Mouse (Mus musculus) c-Kit-negative CD71-positive TER-119-positive erythroid progenitor cells, embryonic 14.5 days (primary cell): Measurements from ENCODE around the gene Olfr506.
"Not testable (repeated sequence)": the region's sequence is repeated elsewhere in the genome, so short reads cannot be mapped to it uniquely, and the experiment has no call there.

Source experiments
- DNase-seq: peaks from one replicate; pipeline ENCODE4 v3.0.0-alpha.2; 2013; ENCODE audit warnings: low read depth, low spot score

Olfr506 gene

DNA sequence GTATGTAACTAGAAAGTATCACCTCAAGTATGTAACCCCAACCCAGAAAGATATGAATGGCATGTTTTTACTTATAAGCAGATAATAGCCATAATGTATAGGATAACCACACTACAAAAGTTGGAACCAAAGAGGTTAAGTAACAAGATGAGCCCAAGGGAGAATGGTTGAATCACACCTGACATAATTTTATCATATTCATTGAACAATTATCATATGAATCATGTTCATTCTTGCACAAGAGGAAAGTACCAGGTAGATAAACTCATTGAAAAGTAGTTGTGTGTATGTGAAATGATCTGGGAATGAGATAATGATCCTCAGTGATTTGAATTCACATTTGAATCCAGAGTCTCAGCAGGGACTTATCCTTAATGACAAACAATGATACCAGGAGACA lies at the start of gene Olfr506:
Gene Olfr506 (plus strand): TSS at position 301 of the 400 bp plus-strand sequence.
- DNase-seq = no peak

DNA sequence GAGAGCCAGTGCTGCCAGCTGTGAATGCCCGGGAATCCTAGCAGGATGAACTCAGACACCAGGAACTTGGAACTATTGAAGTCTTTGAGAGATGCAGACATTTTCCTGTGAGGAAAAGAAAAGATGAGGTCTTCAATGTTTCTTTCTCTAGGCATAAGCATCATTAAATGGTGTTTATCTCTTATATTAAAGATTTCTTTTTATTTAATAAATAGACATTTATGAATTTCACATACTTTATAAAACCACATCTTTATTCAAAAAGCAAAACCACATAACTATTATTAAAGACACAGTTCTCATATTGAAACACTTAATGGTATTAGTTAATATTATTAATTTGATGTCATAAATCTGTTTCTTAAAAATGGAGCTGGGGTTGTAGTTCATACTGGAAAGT lies 44.9 kb upstream of the Olfr506 start, which contains the start of gene Olfr504:
Gene Olfr504 (minus strand): TSS at position 101 of the 400 bp plus-strand sequence.
- no peak for DNase-seq

DNA sequence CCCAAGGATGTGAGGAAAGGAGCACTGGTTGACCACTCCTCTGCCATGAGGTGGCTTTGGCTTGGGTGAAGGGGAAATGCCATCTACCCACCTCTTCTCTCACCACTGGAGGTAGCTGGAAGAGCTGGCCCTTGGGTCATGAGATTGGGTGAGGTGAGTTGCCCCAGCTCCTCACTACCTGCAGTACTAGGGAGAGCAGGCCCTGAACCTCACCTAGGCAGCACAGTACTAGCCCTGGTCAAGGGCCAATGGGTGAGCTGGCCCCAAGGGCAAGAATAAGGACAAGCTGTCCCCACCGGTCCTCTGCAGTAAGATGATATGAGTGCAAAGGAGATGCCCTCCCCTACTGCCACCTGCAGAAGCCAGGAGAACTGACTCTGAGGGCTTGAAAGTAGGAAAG lies 20.8 kb upstream of the Olfr506 start:
- no peak for DNase-seq

DNA sequence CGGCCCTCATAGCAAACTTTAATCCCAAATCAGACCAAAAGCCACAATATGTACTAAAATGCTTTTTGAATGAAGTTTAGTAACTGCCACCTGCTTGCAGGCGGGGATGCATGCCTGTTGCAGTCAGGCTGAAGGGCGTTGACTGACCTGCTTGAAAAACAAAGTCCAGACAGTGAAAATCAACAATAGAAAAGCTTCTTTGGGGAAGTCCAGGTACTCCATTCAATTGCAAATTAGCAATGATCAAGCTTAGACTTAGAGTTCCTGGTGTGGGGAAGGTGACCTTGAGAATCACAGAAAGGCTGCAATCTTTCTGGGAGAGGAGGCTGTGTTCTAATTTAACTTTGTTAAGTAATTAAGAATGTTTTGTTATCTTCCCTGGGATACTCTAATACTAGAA lies 8.7 kb upstream of the Olfr506 start:
- DNase-seq = not testable (repeated sequence)

DNA sequence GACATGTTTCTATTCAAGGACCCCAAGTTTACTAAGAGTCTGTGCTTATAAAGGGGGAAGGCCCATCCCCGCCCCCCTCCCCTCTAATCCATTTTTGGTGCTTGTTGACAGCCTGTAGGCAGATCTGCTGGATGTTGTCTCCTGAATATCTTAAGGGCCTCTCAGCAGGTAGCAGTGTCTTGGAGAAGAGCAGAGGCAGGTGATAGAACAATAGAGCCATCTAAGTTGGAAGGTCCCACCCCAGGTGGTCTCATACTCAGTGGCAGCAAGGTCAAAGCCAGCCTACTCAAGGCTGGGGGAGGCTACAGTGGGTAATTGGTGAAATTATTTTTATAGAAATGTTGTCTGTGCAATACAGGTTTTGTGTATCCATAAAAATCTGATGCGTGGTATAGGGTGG lies 3.5 kb downstream of the Olfr506 start:
- DNase-seq = no peak

DNA sequence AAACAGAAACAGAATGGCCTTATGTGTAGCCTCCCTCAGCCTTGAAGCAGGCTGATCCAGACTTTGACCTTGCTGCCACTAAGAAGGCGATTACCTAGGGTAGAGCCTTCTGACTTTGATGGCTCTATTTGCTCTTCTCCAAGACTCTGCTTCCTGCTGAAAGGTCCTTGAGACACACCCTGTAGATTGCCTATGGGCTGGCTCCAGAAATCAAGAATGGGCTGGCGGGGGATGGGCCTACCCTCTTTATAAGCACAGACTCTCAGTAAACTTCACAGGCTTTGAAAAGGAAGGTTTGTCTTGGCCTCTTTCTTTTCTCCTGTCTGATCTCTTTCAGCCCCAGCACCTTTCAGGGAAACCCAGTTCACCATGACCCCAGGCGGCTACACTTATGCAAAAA lies 6.2 kb downstream of the Olfr506 start:
- not testable (repeated sequence) for DNase-seq

DNA sequence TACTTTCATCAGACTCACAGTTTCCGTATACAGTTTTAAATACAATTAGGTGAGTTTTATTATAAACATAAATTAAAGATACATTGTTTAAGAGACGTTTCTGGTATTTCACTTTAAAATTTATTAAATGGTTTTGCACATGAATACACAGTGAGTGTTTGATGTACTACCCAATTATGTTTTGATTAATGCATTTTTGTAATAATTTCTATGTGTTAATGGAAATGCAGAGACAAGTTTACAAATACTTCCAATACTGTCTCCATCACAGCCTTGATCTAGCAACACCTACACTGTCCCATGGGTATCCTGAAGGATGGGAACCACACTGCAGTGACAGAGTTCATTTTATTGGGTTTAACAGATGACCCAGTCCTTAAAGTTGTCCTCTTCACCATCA lies 10.9 kb downstream of the Olfr506 start, which contains the start of gene Olfr507:
Gene Olfr507 (plus strand): TSS at position 301 of the 400 bp plus-strand sequence.
- no peak for DNase-seq

DNA sequence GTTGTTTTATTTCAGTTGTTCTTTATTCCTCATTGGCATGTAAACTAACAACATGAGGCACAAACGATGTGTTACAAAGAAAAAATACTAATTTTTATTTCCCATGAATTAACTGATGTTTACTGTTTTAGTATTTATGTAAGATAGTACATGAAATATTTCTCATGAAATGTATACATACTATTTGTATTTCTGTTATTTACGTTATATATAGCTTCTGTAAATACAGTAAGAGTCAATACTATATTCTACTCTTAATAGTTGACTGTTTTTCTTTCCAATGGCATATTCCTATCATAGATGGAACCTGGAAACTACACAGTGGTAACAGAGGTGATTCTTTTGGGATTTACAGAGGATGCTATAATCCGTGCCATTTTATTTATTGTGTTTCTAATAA lies 19.1 kb downstream of the Olfr506 start, which contains the start of gene Olfr508:
Gene Olfr508 (plus strand): TSS at position 301 of the 400 bp plus-strand sequence.
- no peak for DNase-seq

DNA sequence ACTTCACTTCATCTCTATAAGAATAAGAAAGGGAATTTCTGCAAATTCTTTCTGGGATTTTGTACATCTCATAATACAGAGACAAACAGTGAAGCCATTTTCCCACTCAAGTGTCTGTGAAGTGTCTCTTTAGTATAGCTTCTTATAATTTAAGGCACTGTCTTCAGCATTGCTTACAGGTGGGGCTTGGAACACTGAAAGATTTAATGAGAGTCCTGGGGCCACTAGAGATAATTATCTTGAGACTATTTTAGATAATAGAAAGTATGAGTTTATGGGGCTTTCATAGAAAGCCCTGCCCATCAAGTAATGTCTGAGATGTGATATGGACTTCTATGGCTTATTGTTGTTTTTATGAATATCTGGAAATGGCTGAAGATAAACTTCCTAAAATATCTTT lies 41.2 kb downstream of the Olfr506 start, which contains the start of gene Olfr509:
Gene Olfr509 (minus strand): TSS at position 101 of the 400 bp plus-strand sequence.
- no peak for DNase-seq

DNA sequence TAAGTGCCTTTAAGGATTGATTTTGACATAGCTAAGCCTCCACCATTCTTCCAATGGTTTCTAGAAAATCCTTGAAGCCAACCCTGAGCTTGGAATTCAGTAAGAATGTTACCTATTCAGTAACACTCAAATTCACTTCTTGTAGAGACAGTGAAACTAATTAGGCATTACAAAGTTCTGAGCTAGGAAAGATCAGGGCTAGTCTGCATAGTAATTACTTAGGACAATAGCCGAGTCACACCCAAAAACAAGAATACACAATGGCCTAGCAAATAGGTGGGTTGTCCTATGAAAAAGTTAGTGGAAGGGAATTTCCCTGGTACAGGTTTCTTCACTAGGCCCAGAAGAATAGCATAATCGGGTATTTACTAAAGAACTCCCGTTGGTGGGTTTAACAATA lies 51.8 kb downstream of the Olfr506 start:
- no peak for DNase-seq
